Mouse (Mus musculus): ENCODE measurements around the gene Clpb.

The Clpb gene

DNA sequence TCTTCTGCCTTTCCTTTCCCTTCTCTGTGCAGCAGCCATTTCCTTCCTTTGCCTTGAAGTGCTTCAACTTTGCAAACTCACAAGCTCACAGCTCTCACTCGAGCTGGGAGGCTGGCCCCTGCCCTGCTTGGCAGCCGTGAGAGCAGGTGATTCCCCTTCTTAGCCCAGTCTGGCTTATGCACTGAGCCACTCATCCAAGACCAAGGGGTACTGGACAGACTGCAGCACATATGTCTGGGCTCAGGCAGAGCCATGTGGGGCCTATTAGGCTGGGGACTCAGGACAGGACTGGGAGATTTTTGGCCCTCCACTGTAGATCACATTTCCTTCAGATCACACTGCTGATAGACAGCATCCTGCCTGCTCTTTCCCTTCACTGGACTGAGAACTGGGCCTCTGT, 10.1 kb downstream of the Clpb start:
- in situ Hi-C loops (cut with MboI) = loop anchor here (25.0 kb wide), 1 partner anchor 414 kb away; the partner anchor contains the start of gene Trpc2

DNA sequence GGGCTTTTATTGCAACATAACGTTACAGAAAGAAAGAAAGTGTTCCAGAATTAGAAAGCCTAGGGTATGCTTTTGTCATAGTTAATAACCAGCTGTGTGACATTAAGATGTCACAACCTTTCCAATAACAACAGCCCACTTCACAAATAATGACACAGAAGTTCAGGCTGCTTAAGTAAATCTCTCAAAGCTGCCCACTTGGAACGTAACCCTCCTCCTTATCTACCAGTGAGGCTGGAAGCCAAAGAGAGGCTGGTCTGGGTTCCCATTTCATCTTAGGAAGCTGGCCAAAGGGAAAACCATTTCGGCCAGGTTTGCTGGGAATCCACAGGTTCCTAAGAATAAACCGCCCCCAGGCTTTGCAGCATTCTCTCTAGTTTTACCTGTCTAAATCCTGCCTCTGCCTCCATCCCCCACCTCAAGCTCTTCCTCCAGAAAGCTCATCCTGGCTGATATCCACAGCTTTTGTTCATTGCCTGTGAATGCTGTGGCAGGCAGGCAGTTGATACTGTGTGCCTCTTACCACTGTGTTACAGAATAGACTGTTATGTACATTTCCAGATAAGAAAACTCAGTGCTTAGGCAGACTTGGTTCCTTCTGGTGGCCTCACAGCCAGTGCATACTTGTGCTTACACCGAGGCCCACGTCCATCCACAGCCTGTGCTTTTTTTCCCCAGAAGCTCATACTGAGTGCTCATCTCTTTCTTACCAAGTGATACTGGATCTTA, 12.8 kb downstream of the Clpb start:
- in situ Hi-C loops (cut with MboI) = no loop called here

DNA sequence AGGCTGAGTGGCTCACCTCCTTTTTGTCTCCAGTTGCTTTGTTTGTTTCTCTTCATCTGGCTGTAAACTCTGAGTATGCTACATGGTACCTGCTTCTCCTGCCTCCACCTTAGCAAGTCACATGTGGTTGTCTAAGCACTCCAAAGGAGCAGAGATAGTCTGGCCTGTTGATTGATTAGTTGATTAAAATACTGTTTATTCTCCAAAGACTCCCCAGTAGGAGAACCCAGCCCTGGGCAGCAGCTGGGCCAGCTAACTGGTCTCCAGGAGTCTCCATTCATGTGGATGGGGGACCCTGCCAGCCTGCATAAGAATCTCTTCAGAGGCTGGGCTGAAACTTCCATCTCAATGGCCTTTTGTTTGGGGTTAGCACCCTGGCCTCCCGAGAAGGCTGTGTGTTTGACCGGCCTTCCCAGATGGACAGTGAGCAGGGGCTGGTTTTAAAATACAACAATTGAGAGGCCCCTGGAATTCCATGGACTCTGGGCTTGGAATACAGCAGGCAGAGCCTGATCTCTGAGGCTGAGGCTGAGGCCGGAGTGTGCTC, 13.4 kb downstream of the Clpb start:
- in situ Hi-C loops (cut with MboI) = no loop called here

DNA sequence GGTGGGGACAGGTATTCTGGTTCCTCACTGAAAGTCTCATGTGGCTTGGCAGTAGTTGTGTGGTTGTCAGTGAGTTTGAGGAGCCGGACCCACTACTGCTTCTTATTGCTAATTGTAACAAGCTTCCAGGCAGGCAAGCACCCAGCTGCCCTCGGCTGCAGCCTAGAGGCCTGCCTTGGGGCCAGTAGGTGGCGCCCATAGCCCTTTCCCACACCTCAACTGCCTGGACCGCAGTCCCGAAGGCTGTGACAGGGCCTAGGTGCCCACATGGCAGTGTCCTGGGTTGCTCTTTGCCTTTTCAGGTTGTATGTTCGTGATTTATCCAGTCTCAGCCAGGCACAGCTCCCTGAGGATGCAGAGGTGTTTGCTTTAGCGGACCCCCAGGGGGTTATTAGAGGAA, 16.2 kb downstream of the Clpb start:
- in situ Hi-C loops (cut with MboI) = no loop called here

DNA sequence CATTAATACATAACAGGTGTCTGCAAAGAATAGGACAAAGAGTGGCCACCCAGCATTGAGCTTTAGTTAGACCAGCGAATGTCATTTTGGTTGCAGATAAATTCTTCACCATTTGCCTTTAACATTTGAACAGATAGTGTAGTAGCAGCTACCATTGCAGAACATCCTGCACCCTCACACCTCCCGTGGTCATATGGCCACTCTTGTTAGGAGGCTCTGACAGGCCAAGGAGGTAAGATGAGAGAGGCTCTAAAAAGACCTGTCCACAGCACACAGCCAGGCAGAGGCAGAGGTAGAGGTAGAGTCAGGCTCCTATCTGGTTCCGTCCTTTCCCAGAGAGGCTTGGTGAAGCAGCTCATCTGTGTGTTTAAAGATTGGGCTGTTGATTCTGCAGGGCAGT, 17.5 kb downstream of the Clpb start:
- in situ Hi-C loops (cut with MboI) = no loop called here

DNA sequence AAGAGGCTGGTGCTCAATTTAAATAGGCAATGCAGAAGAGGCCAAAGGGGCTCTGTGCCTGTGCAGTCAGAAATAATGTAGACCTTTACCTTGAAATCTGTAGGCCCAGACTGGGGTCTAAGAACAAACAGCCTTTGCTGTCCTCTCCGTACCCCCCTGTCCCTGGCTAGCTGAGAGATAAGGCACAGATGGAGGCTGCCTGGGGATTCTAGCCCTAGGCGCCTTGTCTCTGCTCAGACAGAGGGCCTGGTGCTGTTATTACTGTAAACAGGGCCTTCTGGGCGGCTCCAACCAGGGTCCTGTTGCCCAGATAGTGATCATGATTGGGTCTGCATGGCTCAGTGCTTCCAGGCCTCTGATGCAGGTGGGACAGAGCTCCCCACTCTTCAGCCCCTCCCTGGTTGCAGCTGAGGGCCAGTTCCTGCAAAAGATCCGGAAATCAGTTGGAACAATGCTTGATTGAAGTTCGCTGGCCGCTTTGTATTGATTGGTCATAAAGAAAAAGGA, 18.2 kb downstream of the Clpb start:
- in situ Hi-C loops (cut with MboI) = no loop called here

DNA sequence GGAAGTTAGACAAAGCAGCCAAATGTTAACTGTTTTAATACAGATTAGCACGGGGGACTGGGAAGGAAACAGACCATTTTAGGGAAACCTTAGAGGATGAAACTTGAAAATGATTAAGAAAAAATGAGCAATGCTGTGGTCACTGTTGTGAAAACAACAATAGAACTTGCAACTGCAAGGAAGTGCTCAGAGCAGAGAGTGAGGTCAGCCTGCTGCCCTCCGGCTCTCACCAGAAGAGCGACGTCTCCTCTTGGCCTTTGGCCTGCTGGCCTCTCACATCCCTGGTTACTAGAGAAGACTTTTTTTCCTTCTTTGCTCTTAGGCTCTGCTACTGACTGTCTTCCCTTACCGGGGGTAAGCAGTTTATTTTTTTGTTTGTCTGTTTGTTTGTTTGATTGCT, 19.5 kb downstream of the Clpb start:
- in situ Hi-C loops (cut with MboI) = no loop called here

DNA sequence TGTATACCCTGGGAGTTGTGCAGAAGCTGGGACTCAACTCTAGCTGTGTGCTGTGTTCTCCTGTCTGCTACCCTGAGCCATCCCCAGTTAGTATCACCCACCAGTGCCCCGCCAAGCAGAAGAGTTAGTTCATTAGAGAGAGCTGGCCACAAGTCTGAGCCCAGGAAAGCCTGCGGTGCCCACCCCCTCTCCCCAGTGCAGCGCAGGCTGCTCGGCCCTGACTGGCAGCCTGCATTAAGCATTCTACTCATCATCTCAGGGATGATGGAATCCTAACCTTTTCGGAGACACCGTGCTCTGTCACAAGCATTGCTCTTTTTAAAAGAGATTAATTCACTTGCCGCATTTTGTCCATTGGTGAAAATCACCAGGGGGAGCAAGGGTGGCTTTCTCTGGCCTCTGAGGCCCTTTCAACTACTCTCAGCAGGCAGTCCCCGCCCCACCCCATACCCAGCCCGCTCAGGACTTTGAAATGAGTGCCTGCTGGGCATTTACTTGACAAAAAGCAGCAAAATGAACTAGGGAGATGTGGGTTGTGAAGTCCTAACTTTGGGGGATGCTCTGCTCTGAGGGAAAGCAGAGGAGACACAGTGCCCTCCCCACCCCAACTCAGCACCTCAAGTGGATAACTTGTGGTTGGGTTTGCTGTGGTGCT, 20.7 kb downstream of the Clpb start:
- in situ Hi-C loops (cut with MboI) = no loop called here

DNA sequence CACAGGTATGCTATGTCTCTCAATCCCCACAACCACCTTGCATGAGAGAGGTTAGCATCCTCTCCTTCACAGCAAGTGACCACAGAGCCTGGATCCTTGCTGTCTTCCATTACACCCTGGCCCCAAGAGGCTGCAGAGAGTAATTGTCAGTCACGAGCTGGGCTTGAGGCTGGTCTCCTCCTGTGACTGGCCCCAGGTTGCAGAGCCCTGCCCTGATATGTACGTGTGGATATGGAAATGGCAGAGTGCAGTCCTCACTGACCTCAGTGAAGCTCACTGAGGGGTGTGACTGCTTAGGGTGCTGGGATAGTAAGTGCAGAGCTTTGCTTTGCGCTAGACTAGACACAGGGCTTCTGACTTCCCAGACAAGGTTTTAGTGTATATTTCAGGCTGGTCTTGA, 21.2 kb downstream of the Clpb start:
- in situ Hi-C loops (cut with MboI) = no loop called here

DNA sequence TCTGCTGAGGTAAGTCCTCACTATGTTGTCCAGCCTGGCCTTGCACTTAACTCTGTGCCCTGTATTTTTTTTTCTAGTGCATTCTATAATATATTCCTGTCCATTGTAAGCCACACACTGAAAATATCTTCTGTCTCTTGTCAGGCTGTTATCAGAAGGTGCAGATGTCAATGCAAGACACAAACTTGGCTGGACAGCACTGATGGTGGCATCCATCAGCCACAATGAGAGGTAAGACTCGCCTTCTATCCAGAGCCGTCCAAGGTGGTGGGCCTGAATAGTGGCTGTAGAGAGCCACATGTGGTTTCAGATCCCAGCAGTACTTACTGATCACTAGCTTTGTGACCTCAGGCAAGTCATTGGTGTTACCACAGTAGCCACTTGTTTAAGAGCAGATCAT, 23.7 kb downstream of the Clpb start:
- in situ Hi-C loops (cut with MboI) = no loop called here

DNA sequence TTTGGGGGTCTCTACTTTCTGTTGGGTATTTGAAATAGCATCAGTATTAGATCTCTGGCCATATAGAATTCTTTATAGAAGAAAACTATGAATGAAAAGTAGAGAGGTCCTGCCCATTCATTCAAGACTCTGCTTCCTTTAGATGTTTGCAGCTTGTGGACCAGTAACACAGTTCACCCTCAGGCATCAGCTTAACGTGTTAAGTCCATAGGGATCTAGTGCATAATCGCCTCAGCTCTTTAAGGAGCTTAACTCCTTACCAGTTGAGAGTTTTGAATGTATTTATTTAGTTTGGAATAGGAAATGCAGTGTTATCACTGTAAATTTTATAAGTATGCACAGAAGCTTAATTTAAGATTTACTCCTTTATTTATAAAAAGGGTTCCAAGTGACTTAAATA, 27.0 kb downstream of the Clpb start:
- in situ Hi-C loops (cut with MboI) = no loop called here

DNA sequence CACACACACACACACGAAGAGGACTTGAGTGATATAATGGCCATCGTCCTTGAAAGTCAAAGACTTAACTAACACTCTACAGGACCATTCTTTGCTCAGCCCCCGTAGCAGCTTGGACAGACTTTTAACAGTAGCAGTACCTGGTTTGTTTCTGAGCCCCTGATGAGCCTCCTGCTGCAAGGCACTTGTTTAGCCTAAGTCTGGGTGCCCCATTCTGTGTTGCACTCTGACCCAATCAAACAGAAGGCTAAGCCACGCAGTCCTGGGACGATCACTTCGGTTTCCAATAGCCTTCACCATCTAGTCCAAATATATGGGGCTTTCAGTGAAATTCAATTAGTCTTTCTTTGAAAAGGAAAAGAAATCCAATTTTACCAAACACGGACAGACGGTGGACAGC, 28.4 kb downstream of the Clpb start:
- in situ Hi-C loops (cut with MboI) = no loop called here

DNA sequence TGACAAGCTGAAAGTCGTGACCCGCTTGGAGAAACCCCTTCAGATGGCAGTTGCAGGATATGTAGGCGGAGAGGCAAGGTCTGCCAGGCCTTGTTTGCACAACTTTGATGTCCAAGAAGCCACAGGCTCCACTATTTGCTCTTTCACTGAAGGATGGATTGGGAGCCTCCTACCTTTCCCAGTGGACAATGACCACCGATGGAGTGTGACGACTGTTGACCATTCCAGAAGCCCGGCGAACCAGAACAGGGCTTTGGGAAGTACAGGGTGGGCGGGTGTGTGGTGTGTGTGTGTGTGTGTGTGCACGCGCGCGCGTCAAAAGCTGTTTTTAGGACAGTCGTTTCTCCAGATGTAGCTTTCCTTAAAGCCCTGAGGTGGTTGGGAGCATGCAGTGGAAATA, 29.0 kb downstream of the Clpb start:
- in situ Hi-C loops (cut with MboI) = no loop called here

DNA sequence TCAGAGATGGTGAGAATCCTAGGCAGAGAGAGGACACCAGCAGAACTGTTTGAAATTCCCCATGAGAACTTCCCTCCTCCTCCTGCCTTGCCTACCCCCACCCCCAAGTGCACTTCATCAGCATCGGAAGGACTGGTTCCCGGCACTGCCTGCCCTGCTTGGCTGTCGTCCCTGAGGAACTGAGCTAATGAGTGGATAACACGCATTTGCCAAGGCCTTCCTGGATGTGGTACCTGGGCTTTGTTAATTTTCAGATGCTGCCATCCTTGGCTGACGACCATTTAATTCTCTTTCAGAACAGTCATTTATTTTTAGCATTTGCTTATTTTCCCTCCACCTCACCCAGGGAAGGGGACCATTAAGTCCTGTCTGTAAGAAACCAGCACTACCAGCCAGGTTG, 32.0 kb downstream of the Clpb start:
- in situ Hi-C loops (cut with MboI) = no loop called here

DNA sequence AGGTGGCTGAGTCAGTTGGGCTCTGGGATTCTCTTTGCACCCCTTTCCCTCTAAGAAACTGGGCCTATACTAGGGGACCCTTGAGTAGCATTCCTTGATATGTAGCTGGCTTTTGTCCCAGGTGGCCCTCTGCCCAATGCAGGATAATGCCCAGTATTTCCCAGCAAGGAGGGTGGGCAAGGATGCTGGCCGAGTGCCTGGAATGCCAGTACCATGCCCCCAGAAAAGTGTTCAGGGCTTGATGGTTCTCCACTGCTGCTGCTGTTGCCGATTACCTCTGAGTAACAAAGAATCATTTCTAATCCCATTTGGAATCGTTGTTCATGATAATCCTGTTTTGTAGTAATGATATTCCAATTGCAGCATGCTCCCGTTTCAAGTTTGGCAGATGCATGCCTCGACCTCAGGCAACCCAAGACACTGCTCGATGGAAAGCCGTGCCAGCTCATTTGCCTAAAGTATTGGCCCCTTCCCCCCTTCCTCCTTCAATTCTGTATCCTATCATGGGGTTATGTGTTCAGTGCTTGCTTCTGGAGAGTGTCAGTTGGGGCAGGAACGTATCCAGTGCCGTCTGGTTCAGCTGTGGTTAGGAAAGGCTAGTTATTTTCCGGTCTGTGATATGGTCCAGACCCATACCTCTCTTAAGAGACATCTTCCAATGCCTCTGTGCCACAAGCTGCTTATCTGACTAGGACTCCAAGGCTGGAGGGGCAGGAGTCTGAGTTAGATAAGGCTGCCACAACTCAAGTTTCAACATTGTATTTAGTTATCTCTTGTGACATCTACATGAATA, 33.7 kb downstream of the Clpb start:
- in situ Hi-C loops (cut with MboI) = no loop called here

DNA sequence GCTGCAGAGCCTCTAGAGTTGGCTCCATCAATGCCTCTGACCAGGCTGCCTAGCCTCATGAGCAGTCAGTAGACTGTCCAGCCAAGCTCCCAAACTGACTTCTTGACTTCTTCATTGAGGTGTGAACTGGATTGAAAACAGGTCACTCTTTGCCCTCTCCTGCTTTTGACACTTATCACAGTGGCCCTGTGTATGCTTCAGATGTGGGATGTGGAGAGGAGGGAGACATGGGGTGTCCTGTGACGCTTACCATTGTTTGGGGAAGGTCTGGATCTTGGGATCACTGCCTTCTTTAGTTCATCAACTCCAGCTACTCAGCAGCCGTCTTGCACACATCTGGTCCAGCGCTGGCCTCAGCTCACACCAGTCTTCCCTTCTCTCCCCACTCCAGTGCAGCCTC, 36.9 kb downstream of the Clpb start:
- in situ Hi-C loops (cut with MboI) = no loop called here

DNA sequence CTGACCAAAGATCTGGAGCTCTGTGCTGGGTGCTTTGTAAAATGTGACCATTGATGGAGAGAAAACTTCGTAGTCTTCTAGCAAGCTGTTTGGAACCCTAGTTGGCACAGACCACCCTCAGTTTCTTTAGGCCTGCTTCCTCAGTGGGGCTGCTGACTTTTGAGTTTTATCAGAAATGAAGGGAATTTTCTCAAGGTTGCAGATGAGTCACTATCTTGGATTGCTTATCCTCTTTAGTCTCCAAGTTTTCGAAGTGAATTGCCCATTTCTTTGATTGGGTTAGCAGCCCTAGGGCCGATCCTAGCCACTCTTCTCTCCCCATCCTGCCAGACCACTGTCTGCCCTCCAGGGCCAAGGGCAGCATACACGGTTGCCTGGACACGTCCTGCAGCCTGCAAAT, 39.3 kb downstream of the Clpb start:
- in situ Hi-C loops (cut with MboI) = no loop called here

DNA sequence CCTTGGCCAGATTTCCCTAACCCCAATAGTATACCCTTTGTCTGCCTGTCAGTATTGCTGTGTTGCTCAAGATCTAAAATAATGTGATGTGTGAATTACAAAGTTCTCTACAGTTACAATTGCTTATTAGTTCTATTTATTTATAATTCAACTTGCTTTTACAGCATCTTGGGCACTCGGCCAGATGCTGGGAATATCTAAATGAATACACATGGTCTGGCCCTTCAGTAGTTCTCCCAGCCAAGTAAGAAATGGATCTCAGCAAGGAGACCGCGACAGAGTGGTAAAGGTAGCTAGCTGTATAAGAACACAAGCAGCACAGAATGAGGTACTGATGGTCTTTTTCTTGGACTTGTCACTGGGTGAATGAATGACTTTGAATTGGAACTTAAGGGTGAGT, 46.2 kb downstream of the Clpb start:
- in situ Hi-C loops (cut with MboI) = no loop called here

DNA sequence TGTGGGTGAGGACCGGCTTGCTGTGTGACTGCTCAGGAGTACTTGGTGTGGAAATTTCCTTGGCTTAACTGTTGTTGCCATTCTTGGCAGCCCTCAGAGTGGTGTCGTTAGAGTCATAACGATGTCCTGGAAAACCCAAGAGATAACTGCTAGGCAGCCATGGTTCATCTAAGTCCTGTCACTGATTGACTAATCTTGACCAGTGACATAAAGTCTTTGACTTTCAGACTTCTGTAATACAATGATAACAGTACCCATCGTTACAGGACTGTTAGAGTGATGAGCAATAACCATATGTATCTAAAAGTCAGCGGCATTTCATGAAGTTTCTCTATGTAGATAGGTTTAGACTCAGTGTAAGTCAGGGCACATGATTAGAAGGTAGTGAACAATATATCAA, 46.8 kb downstream of the Clpb start:
- in situ Hi-C loops (cut with MboI) = no loop called here

DNA sequence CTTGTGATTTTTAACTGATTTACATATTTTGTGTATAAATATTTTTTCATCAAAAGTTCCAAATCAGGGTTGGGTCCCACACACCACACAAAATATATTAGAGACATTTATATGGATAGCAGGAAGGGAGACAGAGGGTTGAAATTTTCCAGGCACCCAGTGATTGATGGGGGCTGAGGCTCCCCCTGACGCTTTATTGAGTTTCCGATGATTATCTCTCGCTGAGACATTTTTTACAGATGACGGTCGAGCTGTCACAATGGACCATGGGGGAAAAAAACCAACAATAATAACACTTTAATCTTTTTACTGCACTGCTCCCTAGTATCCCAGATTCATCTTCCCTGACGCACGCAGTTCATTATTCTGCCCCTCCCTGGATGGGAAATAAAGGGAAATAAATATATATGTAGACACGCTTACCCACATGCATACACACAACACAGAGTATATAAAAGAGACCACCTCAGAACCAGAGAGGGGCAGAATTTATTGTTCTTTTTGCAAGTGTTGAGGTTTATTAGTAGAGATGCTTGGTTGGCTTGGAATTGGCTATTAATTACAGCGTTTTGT, 50.5 kb downstream of the Clpb start:
- in situ Hi-C loops (cut with MboI) = no loop called here

DNA sequence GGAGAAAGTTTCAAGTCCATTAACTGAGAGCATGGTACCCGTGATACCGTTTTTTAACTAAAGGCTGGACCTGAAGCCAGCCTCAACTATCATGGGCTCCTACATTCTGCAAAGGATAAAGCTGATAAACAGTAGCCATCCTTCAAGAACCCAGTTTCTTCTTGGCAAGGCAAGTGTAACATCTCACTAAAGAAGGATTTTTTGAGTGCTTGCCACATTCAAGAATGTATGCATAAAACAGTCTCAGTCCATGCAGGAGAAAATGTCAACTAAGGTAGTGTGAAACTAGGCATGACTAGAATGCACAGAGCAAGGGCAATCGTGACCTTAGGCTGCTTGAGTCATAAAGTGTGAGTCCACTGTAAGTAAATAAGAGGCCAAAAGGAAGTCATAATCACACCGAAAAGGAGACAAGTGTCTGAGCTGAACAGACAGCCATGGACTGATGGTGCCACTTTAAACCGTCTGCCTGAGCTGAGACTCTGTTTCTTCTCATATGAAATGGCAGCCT, 51.7 kb downstream of the Clpb start:
- in situ Hi-C loops (cut with MboI) = no loop called here

DNA sequence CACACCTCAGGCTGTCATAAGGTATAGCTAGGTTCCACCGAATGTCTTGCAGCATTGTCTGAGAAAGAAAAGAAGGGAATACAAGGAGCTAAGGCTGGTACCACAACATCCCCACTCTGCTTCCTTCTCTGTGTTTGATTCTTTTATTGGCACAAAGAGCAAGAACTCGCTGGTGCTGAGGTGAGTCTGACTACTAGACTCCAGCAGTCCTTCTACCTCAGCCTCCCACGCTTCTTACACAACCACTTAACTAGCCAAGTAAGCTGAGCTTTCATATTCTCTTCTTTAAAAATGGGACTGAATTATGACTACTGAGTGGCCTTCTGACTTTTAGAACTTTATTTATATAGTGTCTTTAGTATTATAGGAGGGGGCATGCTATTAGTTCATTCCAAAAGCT, 56.9 kb downstream of the Clpb start:
- in situ Hi-C loops (cut with MboI) = no loop called here

Data from mature B cell (primary cell).